Mouse (Mus musculus) MEL (cell line): ENCODE results near the gene Cux1.

Experiments
- CTCF ChIP-seq, 3 experiments: IDR thresholded peaks in 2 of 3; conservative IDR thresholded peaks in 1 of 3; 2 replicates each; pipeline ENCODE4 v1.5.1; 2011 to 2012; ENCODE audit warnings: low read length in 3 of 3, low read depth in 2 of 3, mild to moderate bottlenecking in 2 of 3, improper control_type of control experiment in 1 of 3, inconsistent platforms in 1 of 3, mixed read lengths in 1 of 3, moderate library complexity in 1 of 3; ENCODE audit not compliant: control insufficient read depth in 1 of 3, insufficient read depth in 1 of 3, poor library complexity in 1 of 3, severe bottlenecking in 1 of 3
- GATA1 ChIP-seq: IDR thresholded peaks from 2 replicates; pipeline ENCODE4 v1.6.1; 2011; ENCODE audit warnings: low read depth, low read length, improper control_type of control experiment
- MAX ChIP-seq: IDR thresholded peaks from 2 replicates; pipeline ENCODE4 v1.6.1; 2011; ENCODE audit warnings: low read length, improper control_type of control experiment
- POLR2A ChIP-seq, 2 experiments: IDR thresholded peaks; 2 replicates each; pipeline ENCODE4 v1.6.1; 2011 to 2012; ENCODE audit warnings: low read length in 2 of 2, mild to moderate bottlenecking in 2 of 2, control low read depth in 1 of 2, improper control_type of control experiment in 1 of 2, low read depth in 1 of 2, moderate library complexity in 1 of 2; ENCODE audit not compliant: control insufficient read depth in 1 of 2, insufficient read depth in 1 of 2, poor library complexity in 1 of 2
- RCOR1 ChIP-seq: IDR thresholded peaks from 2 replicates; pipeline ENCODE4 v1.6.1; 2012; ENCODE audit warnings: low read depth, mild to moderate bottlenecking, inconsistent platforms, low read length, improper control_type of control experiment
- SIN3A ChIP-seq: IDR thresholded peaks from 2 replicates; pipeline ENCODE4 v1.6.1; 2012; ENCODE audit warnings: low read length, improper control_type of control experiment, inconsistent platforms
- UBTF ChIP-seq: IDR thresholded peaks from 2 replicates; pipeline ENCODE4 v1.6.1; 2012; ENCODE audit warnings: low read depth, mild to moderate bottlenecking, inconsistent platforms, low read length, improper control_type of control experiment, moderate library complexity, borderline replicate concordance; ENCODE audit not compliant: insufficient read depth
- USF1 ChIP-seq: IDR thresholded peaks from 2 replicates; pipeline ENCODE4 v1.6.1; 2014; ENCODE audit warnings: low read depth, mild to moderate bottlenecking, inconsistent platforms, low read length, improper control_type of control experiment, moderate library complexity

- TF ChIP-seq UBTF = no peak
- no peak for TF ChIP-seq USF1
- TF ChIP-seq MAX = no peak
- no peak for TF ChIP-seq GATA1
- no peak for TF ChIP-seq POLR2A (IDR thresholded peaks at IDR 0.05; ENCODE audit: control insufficient read depth in 1 of 2, insufficient read depth in 1 of 2, low read depth in 1 of 2, low read length in 2 of 2, poor library complexity in 1 of 2)
- no peak for TF ChIP-seq RCOR1
- TF ChIP-seq CTCF (IDR thresholded peaks at IDR 0.05 in 2 of 3, conservative IDR thresholded peaks at IDR 0.05 in 1 of 3; ENCODE audit: control insufficient read depth in 1 of 3, insufficient read depth in 1 of 3, low read depth in 2 of 3, low read length in 3 of 3, poor library complexity in 1 of 3, severe bottlenecking in 1 of 3) = no peak
- TF ChIP-seq SIN3A = no peak
Observed at GRCm38 (mm10) chr5:136292971-136293418, 274.3 kb downstream of the Cux1 start.
